Mouse (Mus musculus): ENCODE measurements around the gene Tubg1. TPM values are rescaled to one million over a fixed set of nuclear protein-coding genes. Genes with fewer than 3 reads are reported as not detected.

Gene Tubg1
- polyA plus RNA-seq, 1 experiment: 14.4 TPM

- TF ChIP-seq CTCF (IDR thresholded peaks at IDR 0.05; ENCODE audit: insufficient read depth, low read length) (no peak), POLR2A (IDR thresholded peaks at IDR 0.05; ENCODE audit: borderline replicate concordance, extremely low read depth, low read depth, low read length) (no peak)
- Histone ChIP-seq H3K4me1 (ENCODE audit: control insufficient read depth, insufficient read depth, low read length) (no peaks in the 10 kb centered on the region), H3K4me3 (replicated peaks; ENCODE audit: extremely low read depth, low read depth, low read length) (no peak overlapping the region)
- no peak for DNase-seq
- 27% methylated on average over 12 of the region's 12 CpGs for WGBS
Observed at GRCm38 (mm10) chr11:101133037-101133436, 13.3 kb downstream of the Tubg1 start.

- WGBS: 76% methylated on average over 13 of the region's 13 CpGs
- H3K4me1 ChIP-seq (ENCODE audit: control insufficient read depth, insufficient read depth, low read length): no peaks in the 10 kb centered on the region
- DNase-seq: no peak
- TF ChIP-seq POLR2A (IDR thresholded peaks at IDR 0.05; ENCODE audit: borderline replicate concordance, extremely low read depth, low read depth, low read length) (no peak), CTCF (IDR thresholded peaks at IDR 0.05; ENCODE audit: insufficient read depth, low read length) (no peak)
- H3K4me3 ChIP-seq (replicated peaks; ENCODE audit: extremely low read depth, low read depth, low read length): no peak overlapping the region
Observed at GRCm38 (mm10) chr11:101134217-101134865, 14.6 kb downstream of the Tubg1 start.

- Histone ChIP-seq H3K4me3 (replicated peaks; ENCODE audit: extremely low read depth, low read depth, low read length) (no peak overlapping the region), H3K4me1 (ENCODE audit: control insufficient read depth, insufficient read depth, low read length) (0 out of 2 replicates have a peak, but pooled peaks cover 2% of the 10 kb centered on the region)
- WGBS: 69% methylated on average over 7 of the region's 7 CpGs
- TF ChIP-seq POLR2A (IDR thresholded peaks at IDR 0.05; ENCODE audit: borderline replicate concordance, extremely low read depth, low read depth, low read length): no peak
- no peak for DNase-seq
Observed at GRCm38 (mm10) chr11:101137000-101137399, 17.3 kb downstream of the Tubg1 start.

- 20% methylated on average over 15 of the region's 15 CpGs for WGBS
- TF ChIP-seq CTCF (IDR thresholded peaks at IDR 0.05; ENCODE audit: insufficient read depth, low read length) (no peak), POLR2A (IDR thresholded peaks at IDR 0.05; ENCODE audit: borderline replicate concordance, extremely low read depth, low read depth, low read length) (no peak)
- DNase-seq: no peak
- Histone ChIP-seq H3K4me1 (ENCODE audit: control insufficient read depth, insufficient read depth, low read length) (peaks cover 3% of the 10 kb centered on the region; the same call in 1 of the 2 replicates), H3K4me3 (replicated peaks; ENCODE audit: extremely low read depth, low read depth, low read length) (no peak overlapping the region)
Observed at GRCm38 (mm10) chr11:101138536-101139181, 18.9 kb downstream of the Tubg1 start.

GRCm38 (mm10) chr11:101140164-101140819 is 20.6 kb downstream of the Tubg1 start:
- H3K4me3 ChIP-seq (replicated peaks; ENCODE audit: extremely low read depth, low read depth, low read length): peak overlapping the region; percentile 47
- no peak for TF ChIP-seq POLR2A (IDR thresholded peaks at IDR 0.05; ENCODE audit: borderline replicate concordance, extremely low read depth, low read depth, low read length)
- no peak for TF ChIP-seq CTCF (IDR thresholded peaks at IDR 0.05; ENCODE audit: insufficient read depth, low read length)
- DNase-seq: peak; percentile 36
- 43% methylated on average over 27 of the region's 27 CpGs for WGBS
- H3K4me1 ChIP-seq (ENCODE audit: control insufficient read depth, insufficient read depth, low read length): peaks cover 6% of the 10 kb centered on the region

- H3K4me1 ChIP-seq (ENCODE audit: control insufficient read depth, insufficient read depth, low read length): peaks cover 6% of the 10 kb centered on the region
- no peak for DNase-seq
- H3K4me3 ChIP-seq (replicated peaks; ENCODE audit: extremely low read depth, low read depth, low read length): no peak overlapping the region
- TF ChIP-seq POLR2A (IDR thresholded peaks at IDR 0.05; ENCODE audit: borderline replicate concordance, extremely low read depth, low read depth, low read length): no peak
- no peak for TF ChIP-seq CTCF (IDR thresholded peaks at IDR 0.05; ENCODE audit: insufficient read depth, low read length)
- WGBS: 84% methylated on average over 8 of the region's 8 CpGs
Observed at GRCm38 (mm10) chr11:101141088-101141487, 21.4 kb downstream of the Tubg1 start.

- no peak for TF ChIP-seq POLR2A (IDR thresholded peaks at IDR 0.05; ENCODE audit: borderline replicate concordance, extremely low read depth, low read depth, low read length)
- TF ChIP-seq CTCF (IDR thresholded peaks at IDR 0.05; ENCODE audit: insufficient read depth, low read length): no peak
- 89% methylated on average over 10 of the region's 10 CpGs for WGBS
- DNase-seq: no peak
- peaks cover 6% of the 10 kb centered on the region for H3K4me1 ChIP-seq (ENCODE audit: control insufficient read depth, insufficient read depth, low read length)
- no peak overlapping the region for H3K4me3 ChIP-seq (replicated peaks; ENCODE audit: extremely low read depth, low read depth, low read length)
Observed at GRCm38 (mm10) chr11:101142215-101142967, 22.7 kb downstream of the Tubg1 start.

GRCm38 (mm10) chr11:101143338-101144225 is 23.8 kb downstream of the Tubg1 start:
- no peak for TF ChIP-seq POLR2A (IDR thresholded peaks at IDR 0.05; ENCODE audit: borderline replicate concordance, extremely low read depth, low read depth, low read length)
- no peak for TF ChIP-seq CTCF (IDR thresholded peaks at IDR 0.05; ENCODE audit: insufficient read depth, low read length)
- Histone ChIP-seq H3K4me1 (ENCODE audit: control insufficient read depth, insufficient read depth, low read length) (peaks cover 6% of the 10 kb centered on the region), H3K4me3 (replicated peaks; ENCODE audit: extremely low read depth, low read depth, low read length) (peak overlapping the region; percentile 44)
- WGBS: 18% methylated on average over 18 of the region's 19 CpGs
- DNase-seq: no peak
